Mouse (Mus musculus) ES-E14 (cell line): ENCODE results near the gene Myo15.
"Not testable (repeated sequence)": the region's sequence is repeated elsewhere in the genome, so short reads cannot be mapped to it uniquely, and the experiment has no call there.

ENCODE experiments used
- CHD2 ChIP-seq: IDR thresholded peaks from 2 replicates; pipeline ENCODE4 v1.6.1; 2014; ENCODE audit warnings: mild to moderate bottlenecking, low read depth, low read length, inconsistent platforms
- MAFK ChIP-seq: IDR thresholded peaks from 2 replicates; pipeline ENCODE4 v1.6.1; 2014; ENCODE audit warnings: mild to moderate bottlenecking, low read depth, low read length, inconsistent platforms; ENCODE audit not compliant: insufficient read depth

- TF ChIP-seq CHD2, MAFK: not testable (repeated sequence)
Measured at GRCm38 (mm10) chr11:60439621-60440020, 29.5 kb upstream of the Myo15 start.
